Mouse (Mus musculus) brain, embryonic 14.5 days (tissue): ENCODE data around the gene Slc39a11.

ENCODE experiments used
- CTCF ChIP-seq: fragments of 200-500 bp; IDR thresholded peaks from 2 replicates; pipeline ENCODE4 v1.5.1; 2012; ENCODE audit warnings: inconsistent platforms, mild to moderate bottlenecking, moderate library complexity, borderline replicate concordance; ENCODE audit not compliant: insufficient read depth, insufficient read length; ENCODE audit errors: extremely low read depth
- POLR2A ChIP-seq: fragments of 200-500 bp; IDR thresholded peaks from 2 replicates; pipeline ENCODE4 v1.6.1; 2012; ENCODE audit warnings: mild to moderate bottlenecking, inconsistent platforms, borderline replicate concordance; ENCODE audit not compliant: poor library complexity, insufficient read depth, insufficient read length, severe bottlenecking; ENCODE audit errors: extremely low read depth

DNA sequence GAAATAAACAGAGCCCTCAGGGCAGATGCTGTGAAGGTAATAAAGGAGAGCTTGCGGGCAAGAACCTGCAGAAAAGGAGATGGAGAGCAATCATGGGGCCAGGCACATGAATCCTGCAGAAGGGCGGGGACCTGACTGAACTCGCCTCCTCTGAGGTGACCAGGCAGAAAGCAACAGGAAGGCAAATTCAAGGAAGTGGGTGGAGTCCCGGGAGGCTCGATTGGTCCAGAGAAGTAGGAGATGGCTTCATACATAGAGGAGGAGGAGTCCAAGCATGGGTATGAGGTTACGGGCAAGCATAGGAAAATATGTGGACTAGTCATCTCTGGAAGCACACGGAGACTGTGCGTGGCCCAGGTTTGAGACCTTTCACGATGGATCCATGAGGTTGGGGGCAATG, 212.5 kb downstream of the Slc39a11 start:
- no peak for TF ChIP-seq CTCF
- TF ChIP-seq POLR2A: no peak
